Mouse (Mus musculus): ENCODE measurements around the gene Tex29. TPM values are rescaled to one million over a fixed set of nuclear protein-coding genes. Genes with fewer than 3 reads are reported as not detected.

Gene Tex29
- polyA plus RNA-seq, 1 experiment from 2014 or later, result not detected

DNA sequence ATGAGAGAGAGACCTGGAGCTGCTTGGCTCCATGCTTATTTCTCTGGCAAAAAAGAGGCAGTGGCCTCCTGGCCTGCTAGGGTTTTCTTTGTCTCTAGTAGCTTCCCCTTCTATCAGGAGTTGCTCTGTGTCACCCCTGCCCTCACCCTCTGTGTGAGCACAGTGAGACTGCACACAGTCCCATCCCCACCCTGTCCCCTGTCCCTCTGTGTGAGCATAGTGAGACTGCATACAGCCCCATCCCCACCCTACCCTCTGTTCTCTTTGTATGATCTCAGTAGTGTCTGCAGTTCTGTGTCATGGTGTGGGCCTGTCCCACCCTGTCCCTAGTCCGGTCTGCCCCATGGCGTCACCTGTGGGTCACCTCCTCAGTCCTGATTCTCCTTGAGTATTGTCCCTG lies 46.5 kb downstream of the Tex29 start:
- Histone ChIP-seq H3K36me3 (ENCODE audit: control insufficient read depth, insufficient read depth, low read length) (no peaks in the 10 kb centered on the region), H3K27me3 (replicated peaks; ENCODE audit: control insufficient read depth, insufficient read depth, low read length) (no peaks in the 10 kb centered on the region), H3K4me2 (ENCODE audit: low read length) (no peak overlapping the region), H3K4me3 (ENCODE audit: low read depth, low read length) (no peak overlapping the region), H3K27ac (ENCODE audit: low read depth, low read length) (peak overlapping the region; percentile 77), H3K9me3 (replicated peaks; ENCODE audit: control insufficient read depth, low read length) (peaks cover 3% of the 10 kb centered on the region; the same call in 1 of the 2 replicates), H3K4me1 (ENCODE audit: control insufficient read depth, insufficient read depth, low read length) (peaks cover 22% of the 10 kb centered on the region), H3K9ac (ENCODE audit: low read length) (peak overlapping the region; percentile 22; the same call in 1 of the 2 replicates)
- 94% methylated on average over 2 of the region's 2 CpGs for WGBS
- ATAC-seq (0 out of 2 replicates have a peak, but pooled peaks have one; percentile 35), DNase-seq (ENCODE audit: low spot score) (no peak)

DNA sequence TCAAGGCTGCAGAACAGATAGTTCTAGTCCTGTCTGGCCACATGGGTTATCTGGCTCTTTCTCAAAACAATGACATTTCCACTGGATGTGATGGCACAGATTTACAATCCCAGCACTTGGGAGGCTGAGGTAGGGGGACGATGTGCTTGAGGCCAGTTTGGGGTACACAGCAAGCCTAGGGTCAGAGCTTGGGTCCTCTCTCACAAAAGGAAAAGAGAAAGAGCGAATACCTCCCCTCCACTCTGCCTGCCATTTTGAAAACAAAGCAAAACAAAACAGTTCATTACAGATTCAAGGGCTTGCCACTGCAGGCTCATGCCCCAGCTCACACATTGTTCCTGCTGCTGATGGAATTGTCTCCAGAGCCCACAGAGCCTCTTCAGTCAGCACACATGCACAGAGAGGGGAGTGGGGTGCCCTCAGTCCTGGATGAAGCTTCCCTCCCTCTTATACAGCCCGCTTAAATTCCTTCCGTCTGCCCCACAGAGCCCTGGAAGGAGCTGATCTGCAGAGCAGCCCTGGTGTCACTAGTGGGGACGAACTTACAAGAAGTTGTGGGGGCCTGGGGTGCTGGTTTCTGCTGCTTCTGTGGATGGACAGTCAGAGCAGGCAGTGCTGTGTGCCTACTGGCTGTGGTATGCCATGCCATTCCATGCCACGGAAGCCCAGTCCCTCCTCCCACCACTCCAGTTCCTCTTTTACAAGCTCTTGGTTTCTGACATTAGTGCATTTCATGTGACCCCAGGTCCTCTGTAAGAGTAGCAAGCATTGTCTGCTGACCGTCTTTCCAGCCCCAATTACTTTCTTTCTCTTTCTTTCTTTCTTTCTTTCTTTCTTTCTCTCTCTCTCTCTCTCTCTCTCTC lies 49.1 kb downstream of the Tex29 start:
- no peak overlapping the region for H3K4me2 ChIP-seq (ENCODE audit: low read length)
- peaks cover 22% of the 10 kb centered on the region for H3K4me1 ChIP-seq (ENCODE audit: control insufficient read depth, insufficient read depth, low read length)
- ATAC-seq (peak; percentile 63), DNase-seq (ENCODE audit: low spot score) (peak; percentile 33)
- H3K36me3 ChIP-seq (ENCODE audit: control insufficient read depth, insufficient read depth, low read length), result no peaks in the 10 kb centered on the region
- H3K9me3 ChIP-seq (replicated peaks; ENCODE audit: control insufficient read depth, low read length), result no peaks in the 10 kb centered on the region
- peak overlapping the region; percentile 29 for H3K9ac ChIP-seq (ENCODE audit: low read length)
- 21% methylated on average over 7 of the region's 7 CpGs for whole genome bisulfite sequencing
- H3K27me3 ChIP-seq (replicated peaks; ENCODE audit: control insufficient read depth, insufficient read depth, low read length), result no peaks in the 10 kb centered on the region
- no peak overlapping the region for H3K4me3 ChIP-seq (ENCODE audit: low read depth, low read length)
- H3K27ac ChIP-seq (ENCODE audit: low read depth, low read length), result peak overlapping the region; percentile 1; the same call in 1 of the 2 replicates

DNA sequence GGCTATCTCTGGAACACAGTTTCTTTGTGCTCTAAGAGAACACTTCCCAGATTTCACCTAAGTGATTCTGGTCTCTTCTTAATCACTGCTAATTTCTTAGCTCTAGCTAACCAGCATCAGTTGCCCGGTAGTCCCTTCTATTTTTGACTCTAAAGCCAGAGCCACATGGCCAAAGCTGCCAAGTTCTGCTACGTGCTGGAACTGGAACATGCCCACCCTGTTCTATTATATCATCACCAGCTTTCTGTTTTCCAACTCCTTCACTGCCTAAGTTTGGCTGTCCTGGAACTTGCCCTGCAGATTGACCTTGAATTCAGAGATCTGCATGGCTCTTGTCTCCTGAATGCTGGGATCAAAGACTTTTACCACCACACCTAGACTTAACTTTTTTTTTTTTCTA lies 52.5 kb downstream of the Tex29 start:
- 93% methylated on average over 2 of the region's 2 CpGs for whole genome bisulfite sequencing

DNA sequence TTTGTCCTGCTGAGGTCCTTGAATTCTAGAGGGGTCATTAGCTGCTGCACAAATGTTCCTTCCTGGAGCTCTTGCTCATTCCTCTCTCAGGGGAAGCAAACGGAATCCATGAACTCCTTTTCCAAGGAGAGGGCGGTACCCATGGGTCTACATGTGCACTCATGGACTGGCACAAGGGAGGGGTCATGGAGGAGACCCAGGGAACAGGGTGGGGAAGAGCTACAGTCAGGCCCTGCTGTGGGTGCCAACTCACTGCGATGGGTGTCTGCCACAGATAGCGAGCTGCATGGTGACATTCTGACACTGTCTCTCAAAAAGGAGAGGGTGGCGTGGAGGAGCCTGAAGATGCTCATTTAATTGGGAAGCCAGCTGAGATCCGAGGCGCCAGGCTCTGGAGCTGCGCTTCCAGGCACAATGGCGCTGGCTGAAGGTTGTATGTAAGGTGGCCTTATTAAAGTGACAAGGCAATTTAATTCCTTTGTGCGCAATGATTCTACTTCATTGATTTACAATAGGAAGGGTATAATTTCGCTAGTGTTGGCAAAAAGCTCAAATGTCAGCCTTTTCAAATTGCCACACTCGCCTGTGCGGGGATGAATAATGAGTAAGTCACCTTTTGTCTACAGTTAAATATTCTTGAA lies 55.9 kb downstream of the Tex29 start:
- Histone ChIP-seq H3K9me3 (replicated peaks; ENCODE audit: control insufficient read depth, low read length) (no peaks in the 10 kb centered on the region), H3K9ac (ENCODE audit: low read length) (peak overlapping the region; percentile 30; the same call in 1 of the 2 replicates), H3K27ac (ENCODE audit: low read depth, low read length) (peak overlapping the region; percentile 53), H3K4me3 (ENCODE audit: low read depth, low read length) (no peak overlapping the region), H3K4me2 (ENCODE audit: low read length) (0 out of 2 replicates have a peak overlapping the region, but pooled peaks have one; percentile 1), H3K27me3 (replicated peaks; ENCODE audit: control insufficient read depth, insufficient read depth, low read length) (peaks cover 5% of the 10 kb centered on the region; the same call in 1 of the 2 replicates), H3K4me1 (ENCODE audit: control insufficient read depth, insufficient read depth, low read length) (peaks cover 11% of the 10 kb centered on the region), H3K36me3 (ENCODE audit: control insufficient read depth, insufficient read depth, low read length) (no peaks in the 10 kb centered on the region)
- WGBS, result 17% methylated on average over 13 of the region's 13 CpGs
- DNase-seq (ENCODE audit: low spot score) (peak; percentile 81), ATAC-seq (peak; percentile 82)

More for the DNA sequence above, 52.5 kb downstream of the Tex29 start:
- H3K4me3 ChIP-seq (ENCODE audit: low read depth, low read length), result no peak overlapping the region
- peaks cover 2% of the 10 kb centered on the region; the same call in 1 of the 2 replicates for H3K27me3 ChIP-seq (replicated peaks; ENCODE audit: control insufficient read depth, insufficient read depth, low read length)
- no peaks in the 10 kb centered on the region for H3K9me3 ChIP-seq (replicated peaks; ENCODE audit: control insufficient read depth, low read length)
- no peak overlapping the region for H3K9ac ChIP-seq (ENCODE audit: low read length)
- ATAC-seq (no peak), DNase-seq (ENCODE audit: low spot score) (no peak)
- H3K27ac ChIP-seq (ENCODE audit: low read depth, low read length), result no peak overlapping the region
- H3K4me1 ChIP-seq (ENCODE audit: control insufficient read depth, insufficient read depth, low read length), result peaks cover 21% of the 10 kb centered on the region
- no peak overlapping the region for H3K4me2 ChIP-seq (ENCODE audit: low read length)
- H3K36me3 ChIP-seq (ENCODE audit: control insufficient read depth, insufficient read depth, low read length), result no peaks in the 10 kb centered on the region

DNA sequence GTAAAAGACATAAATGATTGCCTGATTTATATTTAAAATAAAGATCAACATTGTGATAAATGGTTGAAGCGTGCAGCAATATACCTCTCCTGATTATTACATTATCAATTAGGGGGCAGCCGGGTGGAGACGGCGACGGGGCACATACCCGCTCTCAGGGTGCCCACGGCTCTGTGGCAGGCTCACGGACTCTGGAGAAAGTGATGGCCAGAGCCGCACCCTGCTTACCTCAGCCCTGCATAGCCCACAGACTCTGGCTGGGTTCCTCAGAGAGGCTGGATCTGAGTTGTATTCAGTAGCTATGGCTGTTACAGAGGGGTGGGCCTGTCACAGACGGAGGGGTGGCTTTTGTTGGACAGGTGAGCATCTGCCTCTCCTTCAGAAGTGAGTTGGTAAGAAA lies 56.4 kb downstream of the Tex29 start:
- peaks cover 11% of the 10 kb centered on the region for H3K4me1 ChIP-seq (ENCODE audit: control insufficient read depth, insufficient read depth, low read length)
- H3K27ac ChIP-seq (ENCODE audit: low read depth, low read length), result peak overlapping the region; percentile 70; the same call in 1 of the 2 replicates
- WGBS, result 12% methylated on average over 10 of the region's 10 CpGs
- H3K27me3 ChIP-seq (replicated peaks; ENCODE audit: control insufficient read depth, insufficient read depth, low read length), result peaks cover 5% of the 10 kb centered on the region; the same call in 1 of the 2 replicates
- H3K4me2 ChIP-seq (ENCODE audit: low read length), result no peak overlapping the region
- ATAC-seq (peak; percentile 70), DNase-seq (ENCODE audit: low spot score) (no peak)
- H3K36me3 ChIP-seq (ENCODE audit: control insufficient read depth, insufficient read depth, low read length), result no peaks in the 10 kb centered on the region
- no peak overlapping the region for H3K4me3 ChIP-seq (ENCODE audit: low read depth, low read length)
- no peak overlapping the region; the same call in 1 of the 2 replicates for H3K9ac ChIP-seq (ENCODE audit: low read length)
- H3K9me3 ChIP-seq (replicated peaks; ENCODE audit: control insufficient read depth, low read length), result no peaks in the 10 kb centered on the region

DNA sequence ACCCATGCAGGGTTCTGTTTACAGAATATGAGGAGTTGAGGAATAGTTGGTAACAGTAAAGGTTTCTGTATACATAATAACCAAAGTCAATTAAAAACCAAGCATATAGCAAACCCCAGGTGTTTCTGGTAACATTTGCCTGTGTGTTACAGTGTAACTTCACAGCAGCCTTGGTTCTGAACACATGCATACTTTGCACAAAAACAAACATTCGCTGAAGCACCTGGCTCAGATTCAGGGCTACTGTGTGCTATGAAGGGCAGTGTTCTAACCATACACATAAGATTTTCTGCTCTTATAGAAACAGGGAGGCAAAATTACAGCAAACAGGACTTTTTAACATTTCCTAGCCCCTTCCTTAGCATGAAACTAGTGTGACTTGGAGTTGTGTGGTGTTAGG lies 58.5 kb downstream of the Tex29 start:
- Histone ChIP-seq H3K4me3 (ENCODE audit: low read depth, low read length) (no peak overlapping the region), H3K9ac (ENCODE audit: low read length) (no peak overlapping the region), H3K36me3 (ENCODE audit: control insufficient read depth, insufficient read depth, low read length) (no peaks in the 10 kb centered on the region), H3K4me1 (ENCODE audit: control insufficient read depth, insufficient read depth, low read length) (peaks cover 11% of the 10 kb centered on the region), H3K27ac (ENCODE audit: low read depth, low read length) (no peak overlapping the region), H3K27me3 (replicated peaks; ENCODE audit: control insufficient read depth, insufficient read depth, low read length) (peaks cover 5% of the 10 kb centered on the region; the same call in 1 of the 2 replicates), H3K9me3 (replicated peaks; ENCODE audit: control insufficient read depth, low read length) (no peaks in the 10 kb centered on the region), H3K4me2 (ENCODE audit: low read length) (no peak overlapping the region)
- DNase-seq (ENCODE audit: low spot score), result no peak
- 85% methylated on average over 1 of the region's 1 CpGs for WGBS
- ATAC-seq, result no peak

Other genes with a start within 250 kb of the Tex29 start
- 98.8 and 118 TPM in 2 replicates for gene Ankrd10, start 204.7 kb upstream of the Tex29 start, polyA plus RNA-seq (2014; fragmentation: Nextera tagmentation; extraction: Ambion mirVana)
- not detected in 2 replicates for gene 1700016D06Rik, start 139.4 kb upstream of the Tex29 start, polyA plus RNA-seq (2014; fragmentation: Nextera tagmentation; extraction: Ambion mirVana)
- gene Arhgef7, start 112.8 kb upstream of the Tex29 start, polyA plus RNA-seq (2014; fragmentation: Nextera tagmentation; extraction: Ambion mirVana), result 62.2 and 72.7 TPM in 2 replicates